Comparison of ENCODE assay signal across 13 mouse cellular contexts in the genomic region with DNA sequence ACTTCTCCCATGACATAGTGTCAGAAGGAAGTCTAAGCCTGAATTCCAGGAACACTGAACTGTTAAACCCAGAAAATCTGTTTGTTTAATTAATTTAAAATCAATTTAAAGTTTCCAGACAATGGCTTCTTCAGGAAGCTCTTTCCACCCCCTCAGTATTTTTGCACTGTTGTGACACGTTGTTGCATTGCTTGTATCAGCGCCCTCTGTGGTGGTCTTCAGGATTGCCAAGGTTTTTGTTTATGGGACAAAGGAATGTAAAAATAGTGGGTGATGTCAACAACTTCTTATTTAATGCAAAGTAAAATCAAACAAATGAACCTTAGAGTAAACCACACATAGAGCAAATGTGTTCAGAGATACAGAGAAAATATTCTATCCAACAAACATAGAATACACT.
DNase-seq lines count a peak whose midpoint lies in the region; TF ChIP-seq lines count a peak whose summit lies in the region.
"Had no signal": no experiment of that assay in that cellular context is flagged by ENCODE, and none has a peak within 500 bp of the region (broad histone marks: within the 10 kb centered on the region; RNA-seq: fewer than 3 reads in every experiment).

No protein-coding gene starts in this region.

- TF ChIP-seq CTCF in layer of hippocampus, adult 2 months (conservative IDR thresholded peaks at IDR 0.05): peak; percentile 40; the same call in 1 of the 2 replicates
- TF ChIP-seq CTCF in E14TG2a.4 (conservative IDR thresholded peaks at IDR 0.05; ENCODE audit: low read length): peak; percentile 42

- H3K4me1 ChIP-seq in E14TG2a.4 (replicated peaks; ENCODE audit: low read depth, low read length): no peaks in the 10 kb centered on the region
- H3K4me1 ChIP-seq: limb, embryonic 15.5 days had no signal

- H3K4me3 ChIP-seq in layer of hippocampus, adult 2 months: no peak overlapping the region
- H3K4me3 ChIP-seq in E14TG2a.4 (replicated peaks; ENCODE audit: low read length): no peak overlapping the region
- H3K4me3 ChIP-seq: hindbrain, embryonic 12.5 days; limb, embryonic 15.5 days had no signal

- no peaks in the 10 kb centered on the region for H3K36me3 ChIP-seq in E14TG2a.4 (ENCODE audit: insufficient read depth, low read length)
- H3K36me3 ChIP-seq: hindbrain, embryonic 12.5 days; limb, embryonic 15.5 days had no signal

- H3K27ac ChIP-seq in layer of hippocampus, adult 2 months: no peak overlapping the region
- H3K27ac ChIP-seq: hindbrain, embryonic 12.5 days; limb, embryonic 15.5 days; macrophage had no signal

- no peaks in the 10 kb centered on the region for H3K27me3 ChIP-seq in E14TG2a.4 (ENCODE audit: insufficient read depth, low read length)
- H3K27me3 ChIP-seq: hindbrain, embryonic 12.5 days; limb, embryonic 15.5 days had no signal

- peak; percentile 18 for DNase-seq in embryo, embryonic 10 days (ENCODE audit: low spot score)
- DNase-seq in embryo, embryonic 9.5 days (ENCODE audit: extremely low spot score): no peak
- DNase-seq in layer of hippocampus, adult 2 months (ENCODE audit: low spot score in 2 of 2): no peak
- no peak for DNase-seq in layer of hippocampus, adult 9-11 months
- DNase-seq in induced T-regulatory cell, adult 2 months (ENCODE audit: low read depth): peak; percentile 76
- no peak for DNase-seq in ovary, postnatal 10 days (ENCODE audit: low spot score)
- DNase-seq in gastrocnemius, adult 18-20 months (ENCODE audit: low spot score): no peak
- DNase-seq: gastrocnemius, postnatal 36 days; kidney, postnatal 10 days had no signal

- H3K9me3 ChIP-seq in E14TG2a.4 (ENCODE audit: low read length): peaks cover 8% of the 10 kb centered on the region
- H3K9me3 ChIP-seq: hindbrain, embryonic 12.5 days; limb, embryonic 15.5 days had no signal

Comparison
In these comparisons a context has a peak if more than half of its experiments do, and no peak if none do; other contexts are left out.
1. DNase-seq: peak in embryo, embryonic 10 days (single experiment) and induced T-regulatory cell, adult 2 months (single experiment); none in embryo, embryonic 9.5 days (single experiment), layer of hippocampus, adult 2 months (0 of 2), layer of hippocampus, adult 9-11 months (single experiment), ovary, postnatal 10 days (single experiment) and gastrocnemius, adult 18-20 months (single experiment).